20 mouse cellular contexts compared by ENCODE assay signal in genomic region chr7:68468574-68468973, GRCm38 (mm10).
"Had no signal": no experiment of that assay in that cellular context is flagged by ENCODE, and none has a peak within 500 bp of the region (broad histone marks: within the 10 kb centered on the region; RNA-seq: fewer than 3 reads in every experiment).

No protein-coding gene starts in this region.

- H3K4me3 ChIP-seq: intestine, embryonic 15.5 days; limb, embryonic 12.5 days; limb, embryonic 15.5 days; midbrain, embryonic 12.5 days; midbrain, embryonic 15.5 days; neural tube, embryonic 12.5 days; neural tube, embryonic 15.5 days; stomach, embryonic 15.5 days had no signal

- H3K9me3 ChIP-seq: intestine, embryonic 15.5 days; limb, embryonic 12.5 days; limb, embryonic 15.5 days; midbrain, embryonic 12.5 days; midbrain, embryonic 15.5 days; neural tube, embryonic 12.5 days; neural tube, embryonic 15.5 days; stomach, embryonic 15.5 days had no signal

- DNase-seq: left cerebral cortex, postnatal 4 days; liver, postnatal 0 days; right cerebral cortex, adult 18-20 months; right cerebral cortex, postnatal 14 days; right cerebral cortex, postnatal 4 days; thymus, adult 18-20 months; thymus, postnatal 36 days had no signal

- ATAC-seq: hindbrain, embryonic 16.5 days; intestine, embryonic 15.5 days; liver, postnatal 0 days; lung, postnatal 0 days; midbrain, embryonic 15.5 days had no signal

- H3K9ac ChIP-seq: intestine, embryonic 15.5 days; limb, embryonic 12.5 days; limb, embryonic 15.5 days; liver, embryonic 14.5 days; liver, postnatal 0 days; midbrain, embryonic 12.5 days; midbrain, embryonic 15.5 days; neural tube, embryonic 12.5 days; neural tube, embryonic 15.5 days; stomach, embryonic 15.5 days had no signal

- H3K27me3 ChIP-seq: intestine, embryonic 15.5 days; midbrain, embryonic 12.5 days; midbrain, embryonic 15.5 days; neural tube, embryonic 12.5 days; neural tube, embryonic 15.5 days; stomach, embryonic 15.5 days had no signal

- H3K4me1 ChIP-seq: intestine, embryonic 15.5 days; midbrain, embryonic 12.5 days; midbrain, embryonic 15.5 days; neural tube, embryonic 15.5 days; stomach, embryonic 15.5 days had no signal

- H3K27ac ChIP-seq: intestine, embryonic 15.5 days; limb, embryonic 12.5 days; limb, embryonic 15.5 days; liver, embryonic 14.5 days; macrophage; midbrain, embryonic 12.5 days; midbrain, embryonic 15.5 days; neural tube, embryonic 12.5 days; neural tube, embryonic 15.5 days; stomach, embryonic 15.5 days had no signal

- H3K36me3 ChIP-seq: intestine, embryonic 15.5 days; limb, embryonic 12.5 days; limb, embryonic 15.5 days; midbrain, embryonic 12.5 days; midbrain, embryonic 15.5 days; neural tube, embryonic 12.5 days; neural tube, embryonic 15.5 days; stomach, embryonic 15.5 days had no signal

- H3K4me2 ChIP-seq: intestine, embryonic 15.5 days; limb, embryonic 12.5 days; limb, embryonic 15.5 days; liver, embryonic 11.5 days; midbrain, embryonic 12.5 days; midbrain, embryonic 15.5 days; neural tube, embryonic 12.5 days; neural tube, embryonic 15.5 days; stomach, embryonic 15.5 days had no signal
